Mouse (Mus musculus): ENCODE results near the gene Gprin1.

GRCm38 (mm10) chr13:54755201-54755830, 5.6 kb upstream of the Gprin1 start:
- TF ChIP-seq CTCF (IDR thresholded peaks at IDR 0.05; ENCODE audit: low read depth) (no peak), EP300 (optimal IDR thresholded peaks at IDR 0.05) (no peak)

Measured in stomach, postnatal 0 days (tissue).